Mouse (Mus musculus) lung, postnatal 0 days (tissue): Measurements from ENCODE around the gene Psd. TPM values are rescaled to one million over a fixed set of nuclear protein-coding genes. Genes with fewer than 3 reads are reported as not detected.

Source experiments
- ATAC-seq: fragments of 200-750 bp; cut with Nextera tagmentation; 2 replicates; pipeline ENCODE4 v1.8.0; 2017; ENCODE audit warnings: moderate library complexity
- DNase-seq: peaks from one replicate; pipeline ENCODE4 v3.0.0-alpha.2; 2016; ENCODE audit warnings: low spot score
- H3K27ac ChIP-seq: fragments of 300-500 bp; sonication (generic); 2 replicates; pipeline ENCODE4 v1.5.1; 2014; ENCODE audit warnings: antibody characterized with exemption, mild to moderate bottlenecking, low read length, mixed read lengths
- H3K27me3 ChIP-seq: fragments of 300-500 bp; sonication (generic); replicated peaks from 2 replicates; pipeline ENCODE4 v1.6.1; 2014; ENCODE audit warnings: low read length, mixed read lengths; ENCODE audit not compliant: insufficient read depth
- H3K36me3 ChIP-seq: fragments of 300-500 bp; sonication (generic); 2 replicates; pipeline ENCODE4 v1.6.1; 2014; ENCODE audit warnings: low read length, mixed read lengths; ENCODE audit not compliant: insufficient read depth
- H3K4me1 ChIP-seq: fragments of 300-500 bp; sonication (generic); 2 replicates; pipeline ENCODE4 v1.6.1; 2014; ENCODE audit warnings: antibody characterized with exemption, low read depth, low read length, mixed read lengths; ENCODE audit not compliant: insufficient read depth
- H3K4me2 ChIP-seq: fragments of 300-500 bp; sonication (generic); replicated peaks from 2 replicates; pipeline ENCODE4 v1.6.1; 2014; ENCODE audit warnings: low read depth, mild to moderate bottlenecking, low read length, moderate library complexity, mixed read lengths
- H3K4me3 ChIP-seq: fragments of 300-500 bp; sonication (generic); 2 replicates; pipeline ENCODE4 v1.5.1; 2014; ENCODE audit warnings: low read depth, low read length
- H3K9ac ChIP-seq: fragments of 300-500 bp; sonication (generic); replicated peaks from 2 replicates; pipeline ENCODE4 v1.6.1; 2014; ENCODE audit warnings: low read depth, mild to moderate bottlenecking
- H3K9me3 ChIP-seq: fragments of 300-500 bp; sonication (generic); 2 replicates; pipeline ENCODE4 v1.6.1; 2016; ENCODE audit warnings: low read length, mixed read lengths
- CTCF ChIP-seq: IDR thresholded peaks from 2 replicates; pipeline ENCODE4 v1.5.1; 2016; ENCODE audit warnings: antibody characterized with exemption, mild to moderate bottlenecking
- EP300 ChIP-seq: IDR thresholded peaks from 2 replicates; pipeline ENCODE4 v1.6.1; 2016; ENCODE audit warnings: antibody characterized with exemption, mild to moderate bottlenecking, control low read depth
- WGBS: fragments of 180-500 bp; shearing (Covaris S2); extraction: QIAGEN DNeasy Blood & Tissue Kit; methylation state at CpG from one replicate; pipeline ENCODE4 v1.1.7; 2014; 5-methylcytosine and 5-hydroxymethylcytosine counted together
- polyA plus RNA-seq: library from polyadenylated mRNA; unstranded; fragments of >200 nt; fragmentation: Nextera tagmentation; extraction: Ambion mirVana; gene quantifications from 2 replicates; pipeline ENCODE4 v1.2.1, GENCODE M21; 2015

The Psd gene
- polyA plus RNA-seq, 1 experiment from 2014 or later: 2.7 TPM

- Histone ChIP-seq H3K27ac (no peak overlapping the region), H3K27me3 (peaks cover 59% of the 10 kb centered on the region), H3K4me2 (no peak overlapping the region), H3K9ac (no peak overlapping the region), H3K9me3 (no peaks in the 10 kb centered on the region), H3K36me3 (peaks cover 18% of the 10 kb centered on the region), H3K4me3 (no peak overlapping the region), H3K4me1 (0 out of 2 replicates have a peak, but pooled peaks cover 6% of the 10 kb centered on the region)
- 27% methylated on average over 14 of the region's 14 CpGs for WGBS
- no peak for ATAC-seq
- TF ChIP-seq CTCF (no peak), EP300 (no peak)
- DNase-seq: peak; percentile 28
These were observed 11.8 kb downstream of the Psd start for GRCm38 (mm10) chr19:46314872-46315742.

- no peak for TF ChIP-seq EP300
- TF ChIP-seq CTCF: no peak
These were observed 12.8 kb downstream of the Psd start for GRCm38 (mm10) chr19:46314151-46314601.

GRCm38 (mm10) chr19:46313591-46313990 lies 13.4 kb downstream of the Psd start:
- peaks cover 24% of the 10 kb centered on the region for H3K36me3 ChIP-seq
- 74% methylated on average over 6 of the region's 6 CpGs for WGBS
- DNase-seq (no peak), ATAC-seq (no peak)
- no peak overlapping the region for H3K4me3 ChIP-seq
- H3K27me3 ChIP-seq: peaks cover 44% of the 10 kb centered on the region
- no peaks in the 10 kb centered on the region for H3K9me3 ChIP-seq
- H3K4me1 ChIP-seq: 0 out of 2 replicates have a peak, but pooled peaks cover 11% of the 10 kb centered on the region
- no peak overlapping the region for H3K9ac ChIP-seq
- no peak for TF ChIP-seq EP300
- no peak for TF ChIP-seq CTCF
- no peak overlapping the region for H3K27ac ChIP-seq
- H3K4me2 ChIP-seq: no peak overlapping the region

More at GRCm38 (mm10) chr19:46314151-46314601, 12.8 kb downstream of the Psd start:
- DNase-seq: no peak
- H3K9ac ChIP-seq: no peak overlapping the region
- WGBS: 27% methylated on average over 16 of the region's 18 CpGs
- no peaks in the 10 kb centered on the region for H3K9me3 ChIP-seq
- 0 out of 2 replicates have a peak, but pooled peaks cover 7% of the 10 kb centered on the region for H3K4me1 ChIP-seq
- H3K4me2 ChIP-seq: no peak overlapping the region
- peak; percentile 27; the same call in 1 of the 2 replicates for ATAC-seq
- H3K4me3 ChIP-seq: no peak overlapping the region
- peaks cover 24% of the 10 kb centered on the region for H3K36me3 ChIP-seq
- H3K27me3 ChIP-seq: peaks cover 50% of the 10 kb centered on the region
- no peak overlapping the region for H3K27ac ChIP-seq

GRCm38 (mm10) chr19:46313116-46313515 lies 13.8 kb downstream of the Psd start:
- 88% methylated on average over 9 of the region's 9 CpGs for WGBS
- no peak overlapping the region for H3K4me2 ChIP-seq
- DNase-seq: no peak
- H3K9me3 ChIP-seq: no peaks in the 10 kb centered on the region
- 0 out of 2 replicates have a peak, but pooled peaks cover 8% of the 10 kb centered on the region for H3K4me1 ChIP-seq
- H3K36me3 ChIP-seq: peaks cover 24% of the 10 kb centered on the region
- no peak overlapping the region for H3K27ac ChIP-seq
- ATAC-seq: no peak
- H3K27me3 ChIP-seq: peaks cover 39% of the 10 kb centered on the region
- TF ChIP-seq EP300 (no peak), CTCF (no peak)
- H3K9ac ChIP-seq: no peak overlapping the region
- no peak overlapping the region for H3K4me3 ChIP-seq

- H3K27me3 ChIP-seq: peaks cover 34% of the 10 kb centered on the region
These were observed 14.4 kb downstream of the Psd start for GRCm38 (mm10) chr19:46312566-46312965.

DNA sequence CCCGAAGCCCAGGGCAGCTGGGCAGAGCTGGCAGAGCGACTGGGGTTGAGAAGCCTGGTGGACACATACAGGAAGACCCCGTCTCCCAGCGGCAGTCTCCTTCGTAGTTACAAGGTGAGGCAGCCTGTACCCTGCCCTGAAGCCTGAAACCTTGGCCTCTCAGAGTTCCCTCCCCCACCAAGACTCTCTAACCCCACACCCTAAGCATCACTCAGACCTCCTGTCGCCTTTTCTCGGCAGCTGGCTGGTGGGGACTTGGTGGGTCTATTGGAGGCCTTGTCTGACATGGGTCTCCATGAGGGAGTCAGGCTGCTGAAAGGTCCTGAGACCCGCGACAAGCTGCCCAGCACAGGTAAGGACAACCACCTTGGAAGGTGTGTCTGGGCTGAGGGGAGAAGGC lies 15.6 kb downstream of the Psd start:
- Histone ChIP-seq H3K4me2 (no peak overlapping the region), H3K27me3 (peaks cover 22% of the 10 kb centered on the region), H3K27ac (no peak overlapping the region), H3K9me3 (no peaks in the 10 kb centered on the region), H3K4me3 (no peak overlapping the region), H3K4me1 (0 out of 2 replicates have a peak, but pooled peaks cover 6% of the 10 kb centered on the region), H3K9ac (no peak overlapping the region), H3K36me3 (peaks cover 24% of the 10 kb centered on the region)
- ATAC-seq (no peak), DNase-seq (no peak)
- WGBS: 89% methylated on average over 8 of the region's 9 CpGs
- TF ChIP-seq EP300 (no peak), CTCF (no peak)

More at GRCm38 (mm10) chr19:46312566-46312965, 14.4 kb downstream of the Psd start:
- no peak for DNase-seq
- Histone ChIP-seq H3K9ac (no peak overlapping the region), H3K4me2 (no peak overlapping the region), H3K9me3 (no peaks in the 10 kb centered on the region), H3K27ac (no peak overlapping the region), H3K4me1 (0 out of 2 replicates have a peak, but pooled peaks cover 6% of the 10 kb centered on the region), H3K36me3 (peaks cover 24% of the 10 kb centered on the region), H3K4me3 (no peak overlapping the region)
- ATAC-seq: no peak
- TF ChIP-seq CTCF (no peak), EP300 (no peak)
- 92% methylated on average over 21 of the region's 21 CpGs for WGBS
